Mouse (Mus musculus): ENCODE results near the gene Plxna4.

The Plxna4 gene

DNA sequence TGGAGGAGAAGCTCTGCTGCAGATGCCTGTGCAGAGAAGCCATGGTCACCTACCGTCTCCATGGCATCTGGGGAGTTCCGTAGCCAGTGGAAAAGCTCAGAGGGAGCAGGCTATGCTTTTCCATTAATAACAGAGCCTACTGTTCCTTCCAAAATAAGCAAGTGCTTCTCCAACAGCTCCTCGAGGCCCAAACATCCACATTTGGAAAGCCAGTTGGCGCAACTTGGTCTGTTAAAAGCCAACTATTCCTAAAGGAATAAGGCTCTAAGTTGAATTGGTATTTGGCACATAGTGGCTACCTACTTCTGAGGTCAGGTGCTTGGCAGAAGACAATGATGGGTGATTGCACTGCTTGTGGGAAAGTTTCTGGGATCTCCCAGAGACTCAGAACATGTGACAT is 437.2 kb downstream of the Plxna4 start:
- DNase-seq: no peak

DNA sequence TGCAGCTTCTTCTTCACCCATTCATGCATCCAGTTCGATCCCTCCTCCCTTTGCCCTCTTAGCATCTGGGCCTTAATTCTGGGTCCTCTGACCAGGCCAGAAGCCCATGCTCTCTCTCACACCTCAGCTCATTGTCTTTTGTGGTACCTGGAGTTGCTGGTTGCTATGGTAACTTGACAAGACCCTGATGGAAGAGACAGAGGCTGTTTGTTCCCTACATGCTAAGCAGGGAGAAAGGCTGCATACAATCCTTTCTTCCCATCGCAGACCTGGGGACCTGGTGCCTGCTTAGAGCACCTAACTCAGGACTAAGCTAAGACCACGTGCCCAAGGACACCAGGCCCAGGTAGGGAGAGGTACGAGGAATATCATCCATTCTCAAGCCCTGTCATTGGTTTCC is 443.2 kb downstream of the Plxna4 start:
- DNase-seq: no peak

DNA sequence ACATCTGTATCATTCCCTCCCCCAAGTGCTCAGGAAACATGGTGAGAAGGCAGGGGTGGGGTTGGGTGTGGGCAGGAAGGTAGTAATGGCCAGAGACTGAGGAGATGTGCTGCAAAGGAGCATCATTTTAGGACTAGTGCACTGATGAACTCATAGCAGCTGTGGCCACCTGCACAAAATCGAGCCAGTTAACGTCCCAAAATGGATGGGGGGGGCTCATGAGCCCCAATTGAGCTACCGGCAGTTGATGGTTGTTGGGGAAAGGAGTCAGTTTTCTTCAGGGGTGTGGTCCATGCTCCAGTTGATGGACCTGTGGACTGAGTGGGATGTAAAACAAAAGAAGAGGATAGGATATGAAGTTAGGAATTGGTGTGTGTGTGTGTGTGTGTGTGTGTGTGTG is 448.5 kb downstream of the Plxna4 start:
- no peak for DNase-seq

DNA sequence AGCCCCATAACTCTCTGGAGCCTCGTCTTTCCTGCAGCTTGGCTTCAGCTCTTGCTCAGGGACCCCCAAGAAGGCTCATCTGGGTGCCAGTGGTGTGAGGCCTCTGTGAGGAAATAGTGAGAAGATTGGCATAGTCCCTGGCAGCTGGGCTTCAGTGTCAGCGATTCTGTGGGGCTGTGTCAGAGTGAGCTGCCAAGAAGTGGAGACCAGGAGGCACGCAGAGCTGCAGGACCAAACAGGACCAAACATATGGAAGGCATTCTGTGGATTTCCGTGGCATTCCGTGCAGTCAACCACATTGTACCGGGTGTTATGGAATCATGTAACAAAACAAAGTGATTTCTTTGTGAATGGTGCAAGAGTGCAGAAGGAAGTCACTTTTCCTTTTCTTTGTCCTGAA is 461.1 kb downstream of the Plxna4 start:
- no peak for DNase-seq

DNA sequence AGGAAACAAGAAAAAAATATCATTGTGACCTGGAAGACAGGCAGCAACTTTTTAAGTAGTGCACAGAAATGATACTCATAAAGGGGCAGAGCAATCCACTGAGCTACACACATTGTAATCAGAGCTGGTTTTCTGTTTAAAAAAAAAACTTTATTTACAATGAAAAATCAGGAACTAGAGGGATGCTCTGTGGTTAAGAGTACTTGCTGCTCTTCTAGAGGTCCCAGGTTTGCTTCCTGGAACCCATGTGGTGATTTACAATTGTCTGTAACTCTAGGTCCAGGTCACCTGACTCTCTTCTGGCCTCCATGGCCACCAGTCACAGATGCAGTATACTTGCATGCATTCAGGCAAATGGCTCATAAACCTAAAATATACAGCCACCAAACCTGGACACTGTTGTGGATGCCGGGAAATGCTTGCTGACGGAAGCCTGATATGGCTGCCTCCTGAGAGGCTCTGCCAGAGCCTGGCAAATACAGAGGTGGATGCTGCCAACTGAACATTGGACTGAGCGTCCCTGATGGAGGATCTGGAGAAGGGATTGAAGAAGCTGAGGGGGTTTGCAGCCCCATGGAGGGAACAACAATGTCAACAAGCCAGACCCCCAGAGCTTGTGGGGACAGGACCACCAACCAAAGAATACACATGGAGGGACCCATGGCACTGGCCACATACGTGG is 465.3 kb downstream of the Plxna4 start:
- no peak for DNase-seq

DNA sequence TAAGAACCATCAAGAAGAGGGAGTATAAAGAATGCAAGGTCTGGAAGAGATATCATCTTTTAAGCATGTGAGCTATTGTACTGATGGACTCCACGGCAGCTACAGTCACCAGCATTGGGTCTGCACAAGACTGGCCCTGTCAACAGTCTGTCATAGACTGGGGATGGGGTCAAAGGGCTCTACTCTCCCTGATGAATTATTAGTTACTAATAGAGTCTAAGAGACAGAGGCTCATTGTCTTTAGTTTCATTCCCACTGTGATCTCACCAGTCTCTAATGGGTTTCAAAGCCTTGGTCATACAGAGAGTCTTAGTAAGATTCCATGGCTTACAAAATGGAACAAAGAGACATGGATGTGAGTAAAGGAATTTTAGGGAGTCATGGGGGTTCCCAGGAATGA is 467.1 kb downstream of the Plxna4 start:
- DNase-seq: no peak

DNA sequence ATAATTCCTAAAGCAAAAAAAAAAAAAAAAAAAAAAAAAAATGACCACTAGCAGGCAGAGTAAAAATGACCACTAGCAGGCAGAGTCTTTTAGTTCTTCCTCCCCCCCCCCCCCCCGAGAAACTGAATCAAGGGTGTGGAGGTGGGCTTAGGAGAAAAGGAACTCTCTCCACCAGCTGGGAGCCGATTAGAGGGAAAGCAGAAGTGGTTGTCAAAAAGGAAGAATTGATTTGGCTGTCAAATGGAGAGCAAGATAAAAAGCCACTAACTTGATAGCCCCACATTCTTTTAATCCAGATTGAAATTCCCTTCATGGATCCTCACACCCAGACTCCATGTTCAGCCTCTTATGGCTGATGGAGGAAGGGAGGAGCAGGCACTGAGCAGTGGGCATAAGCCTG is 478.8 kb downstream of the Plxna4 start:
- no peak for DNase-seq

DNA sequence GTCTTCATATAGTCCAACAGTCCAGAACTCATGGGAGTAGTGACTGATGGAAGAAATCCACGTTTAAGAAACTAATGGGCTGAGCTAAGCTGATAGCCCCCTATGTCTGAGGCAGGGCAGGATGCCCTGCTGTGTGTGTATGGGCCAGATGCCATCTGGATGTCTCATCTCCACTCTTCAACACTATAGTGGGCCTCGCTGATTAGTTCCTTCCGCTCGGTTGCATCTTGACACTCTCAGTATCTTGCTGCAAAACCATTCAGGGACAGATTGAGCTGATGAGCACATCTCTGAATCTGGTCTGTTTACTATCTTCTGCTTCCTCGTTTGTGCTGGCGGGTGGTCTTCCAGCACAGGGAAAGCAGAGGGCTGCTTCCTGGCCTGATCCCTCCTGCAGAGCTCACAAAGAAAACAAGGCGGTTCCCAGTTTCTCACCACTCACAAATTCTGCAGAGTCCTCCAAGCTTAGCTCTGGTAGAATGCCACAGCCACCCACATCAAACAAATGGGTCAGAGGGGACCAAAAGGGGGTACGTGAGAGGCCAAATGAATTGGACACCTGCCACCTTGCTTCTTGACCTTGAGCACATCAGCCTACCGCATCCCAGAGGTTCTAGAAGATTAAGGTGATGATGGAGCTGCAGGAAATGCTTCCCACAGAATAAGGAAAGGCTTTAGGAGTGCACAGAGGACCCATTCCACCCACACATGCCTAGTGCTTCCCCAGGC is 482.3 kb downstream of the Plxna4 start:
- DNase-seq: no peak

Data from layer of hippocampus, adult 9-11 months (tissue).